Comparison of ENCODE assay signal across 11 mouse cellular contexts in genomic region chr2:68346606-68347237, GRCm38 (mm10).
A peak's percentile ranks its signal among the peaks of the same experiment; 100 is the strongest.
DNase-seq lines count a peak whose midpoint lies in the region; ATAC-seq lines count a peak whose summit lies in the region.
"Had no signal": no experiment of that assay in that cellular context is flagged by ENCODE, and none has a peak within 500 bp of the region (broad histone marks: within the 10 kb centered on the region; RNA-seq: fewer than 3 reads in every experiment).

No protein-coding gene starts in this region.

- peak; percentile 54; the same call in 1 of the 2 replicates for ATAC-seq in hindbrain, embryonic 11.5 days (ENCODE audit: low FRiP score)
- peak; percentile 73 for ATAC-seq in midbrain, embryonic 13.5 days
- no peak for ATAC-seq in intestine, embryonic 15.5 days
- no peak for ATAC-seq in liver, embryonic 12.5 days

- no peak overlapping the region for H3K4me3 ChIP-seq in embryonic facial prominence, embryonic 10.5 days
- H3K4me3 ChIP-seq in hindbrain, embryonic 11.5 days (ENCODE audit: low read depth, low read length), result no peak overlapping the region
- H3K4me3 ChIP-seq in midbrain, embryonic 13.5 days (replicated peaks), result no peak overlapping the region
- H3K4me3 ChIP-seq in intestine, embryonic 15.5 days (replicated peaks), result no peak overlapping the region
- H3K4me3 ChIP-seq in liver, embryonic 12.5 days, result no peak overlapping the region
- H3K4me3 ChIP-seq: embryonic facial prominence, embryonic 13.5 days; stomach, embryonic 15.5 days had no signal

- H3K27me3 ChIP-seq in embryonic facial prominence, embryonic 10.5 days (replicated peaks; ENCODE audit: low read depth, poor library complexity, severe bottlenecking), result no peaks in the 10 kb centered on the region
- H3K27me3 ChIP-seq in hindbrain, embryonic 11.5 days (ENCODE audit: control insufficient read depth, insufficient read depth, low read length), result no peaks in the 10 kb centered on the region
- H3K27me3 ChIP-seq in midbrain, embryonic 13.5 days, result no peaks in the 10 kb centered on the region
- H3K27me3 ChIP-seq in intestine, embryonic 15.5 days (replicated peaks), result no peaks in the 10 kb centered on the region
- H3K27me3 ChIP-seq in liver, embryonic 12.5 days (replicated peaks), result no peaks in the 10 kb centered on the region
- H3K27me3 ChIP-seq: embryonic facial prominence, embryonic 13.5 days; stomach, embryonic 15.5 days had no signal

- H3K4me1 ChIP-seq in embryonic facial prominence, embryonic 10.5 days, result peaks cover 24% of the 10 kb centered on the region
- H3K4me1 ChIP-seq in hindbrain, embryonic 11.5 days (replicated peaks; ENCODE audit: control insufficient read depth, insufficient read depth, low read length), result peaks cover 5% of the 10 kb centered on the region; the same call in 1 of the 2 replicates
- peaks cover 24% of the 10 kb centered on the region for H3K4me1 ChIP-seq in midbrain, embryonic 13.5 days (replicated peaks)
- H3K4me1 ChIP-seq in intestine, embryonic 15.5 days (replicated peaks), result no peaks in the 10 kb centered on the region
- H3K4me1 ChIP-seq in liver, embryonic 12.5 days, result no peaks in the 10 kb centered on the region
- H3K4me1 ChIP-seq: stomach, embryonic 15.5 days had no signal

- peak overlapping the region; percentile 54 for H3K27ac ChIP-seq in embryonic facial prominence, embryonic 10.5 days (replicated peaks)
- H3K27ac ChIP-seq in hindbrain, embryonic 11.5 days (ENCODE audit: low read depth, low read length), result peak overlapping the region; percentile 71
- no peak overlapping the region for H3K27ac ChIP-seq in midbrain, embryonic 13.5 days
- no peak overlapping the region for H3K27ac ChIP-seq in intestine, embryonic 15.5 days
- H3K27ac ChIP-seq in liver, embryonic 12.5 days, result no peak overlapping the region
- H3K27ac ChIP-seq: embryonic facial prominence, embryonic 13.5 days; stomach, embryonic 15.5 days had no signal

- WGBS in embryonic facial prominence, embryonic 10.5 days, result 40% methylated on average over 8 of the region's 8 CpGs
- 32% methylated on average over 8 of the region's 8 CpGs for WGBS in hindbrain, embryonic 11.5 days
- WGBS in midbrain, embryonic 13.5 days, result 22% methylated on average over 8 of the region's 8 CpGs
- 58% methylated on average over 8 of the region's 8 CpGs for WGBS in intestine, embryonic 15.5 days
- 54% methylated on average over 8 of the region's 8 CpGs for WGBS in liver, embryonic 12.5 days (ENCODE audit: insufficient replicate concordance)

- peaks cover 27% of the 10 kb centered on the region for H3K36me3 ChIP-seq in embryonic facial prominence, embryonic 10.5 days (replicated peaks)
- H3K36me3 ChIP-seq in hindbrain, embryonic 11.5 days (ENCODE audit: control insufficient read depth, insufficient read depth, low read length), result no peaks in the 10 kb centered on the region
- H3K36me3 ChIP-seq in midbrain, embryonic 13.5 days, result peaks cover 9% of the 10 kb centered on the region
- H3K36me3 ChIP-seq in intestine, embryonic 15.5 days, result no peaks in the 10 kb centered on the region
- no peaks in the 10 kb centered on the region for H3K36me3 ChIP-seq in liver, embryonic 12.5 days
- H3K36me3 ChIP-seq: embryonic facial prominence, embryonic 13.5 days; stomach, embryonic 15.5 days had no signal

- no peak overlapping the region for H3K9ac ChIP-seq in hindbrain, embryonic 11.5 days (ENCODE audit: low read depth, low read length)
- peak overlapping the region; percentile 23; the same call in 1 of the 2 replicates for H3K9ac ChIP-seq in midbrain, embryonic 13.5 days (replicated peaks)
- H3K9ac ChIP-seq in intestine, embryonic 15.5 days, result no peak overlapping the region
- no peak overlapping the region for H3K9ac ChIP-seq in liver, embryonic 12.5 days
- H3K9ac ChIP-seq: embryonic facial prominence, embryonic 13.5 days; stomach, embryonic 15.5 days had no signal

- no peaks in the 10 kb centered on the region for H3K9me3 ChIP-seq in embryonic facial prominence, embryonic 10.5 days
- H3K9me3 ChIP-seq in hindbrain, embryonic 11.5 days (ENCODE audit: control insufficient read depth, low read length), result no peaks in the 10 kb centered on the region
- H3K9me3 ChIP-seq in midbrain, embryonic 13.5 days, result no peaks in the 10 kb centered on the region
- H3K9me3 ChIP-seq in intestine, embryonic 15.5 days, result no peaks in the 10 kb centered on the region
- H3K9me3 ChIP-seq in liver, embryonic 12.5 days (replicated peaks), result no peaks in the 10 kb centered on the region
- H3K9me3 ChIP-seq: embryonic facial prominence, embryonic 13.5 days; stomach, embryonic 15.5 days had no signal

- peak; percentile 20 to 27 for DNase-seq in heart, postnatal 10 days
- no peak for DNase-seq in heart, adult 8-10 months (ENCODE audit: low spot score)
- DNase-seq in embryonic facial prominence, embryonic 10.5 days (ENCODE audit: low spot score), result peak; percentile 25
- DNase-seq in hindbrain, embryonic 11.5 days (ENCODE audit: low spot score), result no peak
- no peak for DNase-seq in thymus, postnatal 10 days (ENCODE audit: low spot score in 2 of 2)
- DNase-seq: gastrocnemius, postnatal 10 days had no signal

- H3K4me2 ChIP-seq in hindbrain, embryonic 11.5 days (replicated peaks; ENCODE audit: low read depth, low read length), result no peak overlapping the region
- no peak overlapping the region for H3K4me2 ChIP-seq in midbrain, embryonic 13.5 days (replicated peaks)
- no peak overlapping the region for H3K4me2 ChIP-seq in intestine, embryonic 15.5 days (replicated peaks)
- no peak overlapping the region for H3K4me2 ChIP-seq in liver, embryonic 12.5 days
- H3K4me2 ChIP-seq: embryonic facial prominence, embryonic 13.5 days; stomach, embryonic 15.5 days had no signal

- intact Hi-C loops in heart, postnatal 10 days (cut with DNase I), result loop anchor here (5.0 kb wide), 2 partner anchors 124 to 229 kb away; no protein-coding TSS in a partner anchor

Comparison
In these comparisons a context has a peak if more than half of its experiments do, and no peak if none do; other contexts are left out.
1. DNase-seq: peak in heart, postnatal 10 days (2 of 2) and embryonic facial prominence, embryonic 10.5 days (single experiment); none in heart, adult 8-10 months (single experiment), hindbrain, embryonic 11.5 days (single experiment) and thymus, postnatal 10 days (0 of 2).
2. H3K27ac ChIP-seq: peak in embryonic facial prominence, embryonic 10.5 days (single experiment) and hindbrain, embryonic 11.5 days (single experiment); none in midbrain, embryonic 13.5 days (single experiment), intestine, embryonic 15.5 days (single experiment) and liver, embryonic 12.5 days (single experiment).
3. ATAC-seq: peak in hindbrain, embryonic 11.5 days (single experiment) and midbrain, embryonic 13.5 days (single experiment); none in intestine, embryonic 15.5 days (single experiment) and liver, embryonic 12.5 days (single experiment).